In the genomic region with DNA sequence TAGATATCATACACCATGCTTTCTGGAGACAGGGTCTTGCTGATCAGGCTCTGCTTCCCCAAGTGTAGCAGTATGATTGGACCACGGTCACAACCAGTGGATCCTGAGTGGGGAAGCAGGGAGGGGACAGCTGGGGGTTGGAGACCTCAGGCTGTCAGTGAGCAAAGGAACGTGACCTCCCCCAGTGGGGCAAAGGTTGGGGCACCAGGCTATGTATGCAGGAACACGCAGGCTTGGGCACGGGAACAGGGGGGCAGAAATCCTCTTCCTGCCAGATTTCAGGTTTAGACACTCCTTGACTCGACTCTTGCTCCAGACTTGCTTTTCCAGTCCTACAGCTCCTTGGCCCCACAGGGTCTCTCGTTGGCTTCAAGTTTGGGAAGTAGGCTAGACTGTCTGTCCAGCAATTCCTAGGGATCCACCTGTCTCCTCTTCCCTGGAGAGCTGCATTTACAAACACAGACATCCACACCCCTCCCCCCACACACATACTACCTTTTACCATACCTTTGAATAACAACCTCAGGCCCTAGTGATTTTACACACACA, we compare ENCODE assay signal across 25 mouse cellular contexts.
"Had no signal": no experiment of that assay in that cellular context is flagged by ENCODE, and none has a peak within 500 bp of the region (broad histone marks: within the 10 kb centered on the region; RNA-seq: fewer than 3 reads in every experiment).

No protein-coding gene starts in this region.

- H3K27me3 ChIP-seq: limb, embryonic 12.5 days; liver, embryonic 13.5 days; midbrain, embryonic 12.5 days; midbrain, embryonic 15.5 days; neural tube, embryonic 13.5 days; stomach, embryonic 15.5 days had no signal

- ATAC-seq: intestine, postnatal 0 days; midbrain, embryonic 15.5 days had no signal

- H3K4me1 ChIP-seq: limb, embryonic 12.5 days; midbrain, embryonic 12.5 days; midbrain, embryonic 15.5 days; neural tube, embryonic 13.5 days had no signal

- H3K27ac ChIP-seq: kidney, postnatal 0 days; layer of hippocampus, adult 2 months; left cerebral cortex, adult 2 months; limb, embryonic 12.5 days; liver, embryonic 13.5 days; midbrain, embryonic 12.5 days; midbrain, embryonic 15.5 days; neural tube, embryonic 13.5 days; stomach, embryonic 15.5 days had no signal

- H3K9ac ChIP-seq: limb, embryonic 12.5 days; liver, embryonic 13.5 days; lung, embryonic 14.5 days; midbrain, embryonic 12.5 days; midbrain, embryonic 15.5 days; neural tube, embryonic 13.5 days; stomach, embryonic 15.5 days had no signal

- H3K4me3 ChIP-seq: layer of hippocampus, adult 2 months; left cerebral cortex, adult 2 months; limb, embryonic 12.5 days; liver, embryonic 13.5 days; midbrain, embryonic 12.5 days; midbrain, embryonic 15.5 days; myocyte; neural tube, embryonic 13.5 days; stomach, embryonic 15.5 days had no signal

- DNase-seq: kidney, adult 2 months; kidney, postnatal 25 days; layer of hippocampus, adult 9-11 months; layer of hippocampus, postnatal 36 days; liver; liver, embryonic 13.5 days; lung, embryonic 14.5 days; lung, postnatal 10 days; lung, postnatal 4 days; retina, postnatal 1 day; right cerebral cortex, postnatal 25 days; spleen, adult 18-20 months; thymus, adult 2 months; thymus, postnatal 14 days; thymus, postnatal 4 days had no signal

- H3K9me3 ChIP-seq: limb, embryonic 12.5 days; liver, embryonic 13.5 days; midbrain, embryonic 12.5 days; midbrain, embryonic 15.5 days; neural tube, embryonic 13.5 days; stomach, embryonic 15.5 days had no signal

- H3K36me3 ChIP-seq: limb, embryonic 12.5 days; liver, embryonic 13.5 days; midbrain, embryonic 12.5 days; midbrain, embryonic 15.5 days; neural tube, embryonic 13.5 days; stomach, embryonic 15.5 days had no signal

- H3K4me2 ChIP-seq: limb, embryonic 12.5 days; liver, embryonic 13.5 days; lung, embryonic 14.5 days; midbrain, embryonic 12.5 days; midbrain, embryonic 15.5 days; neural tube, embryonic 13.5 days; stomach, embryonic 15.5 days had no signal
